Mouse (Mus musculus) CH12.LX (cell line): ENCODE measurements around the gene Rdh9. TPM values are rescaled to one million over a fixed set of nuclear protein-coding genes. Genes with fewer than 3 reads are reported as not detected.
"Not testable (repeated sequence)": the region's sequence is repeated elsewhere in the genome, so short reads cannot be mapped to it uniquely, and the experiment has no call there.

Source experiments
- DNase-seq: peaks from one replicate; pipeline ENCODE4 v3.0.0-alpha.2; 2013; ENCODE audit errors: extremely low read depth
- H3K27ac ChIP-seq: 2 replicates; pipeline ENCODE4 v1.5.1; 2012; ENCODE audit warnings: low read depth, mild to moderate bottlenecking, control low read depth, moderate library complexity; ENCODE audit not compliant: insufficient read depth
- H3K27me3 ChIP-seq: replicated peaks from 2 replicates; pipeline ENCODE3; 2012; ENCODE audit warnings: inconsistent platforms
- H3K36me3 ChIP-seq, 2 experiments: replicated peaks in 1 of 2; 2 replicates each; pipeline versions ENCODE3 to v1.6.1; 2012; ENCODE audit warnings: inconsistent platforms in 1 of 2, low read length in 1 of 2, mild to moderate bottlenecking in 1 of 2, mixed read lengths in 1 of 2, moderate library complexity in 1 of 2; ENCODE audit not compliant: control insufficient read depth in 1 of 2, insufficient read depth in 1 of 2
- H3K4me1 ChIP-seq, 2 experiments: 2 replicates each; pipeline ENCODE4 v1.6.1; 2012; ENCODE audit warnings: inconsistent platforms in 1 of 2, moderate library complexity in 1 of 2; ENCODE audit not compliant: insufficient read depth in 2 of 2, control insufficient read depth in 1 of 2
- H3K4me2 ChIP-seq: 2 replicates; pipeline ENCODE4 v1.6.1; 2012; ENCODE audit warnings: low read depth, mild to moderate bottlenecking, control low read depth; ENCODE audit not compliant: poor library complexity, insufficient read depth, severe bottlenecking
- H3K4me3 ChIP-seq, 3 experiments: fragments of 150-350 bp in 1 of 3; sonication (generic) in 1 of 3; replicated peaks in 1 of 3; 2 replicates each; pipeline versions ENCODE3 to v1.5.1; 2011 to 2012; ENCODE audit warnings: low read depth in 2 of 3, low read length in 2 of 3, mild to moderate bottlenecking in 2 of 3, moderate library complexity in 2 of 3, control low read depth in 1 of 3, improper control_type of control experiment in 1 of 3, inconsistent platforms in 1 of 3, mixed read lengths in 1 of 3; ENCODE audit not compliant: poor library complexity in 1 of 3
- H3K79me2 ChIP-seq: replicated peaks from 2 replicates; pipeline ENCODE4 v1.6.1; 2012; ENCODE audit warnings: mild to moderate bottlenecking, moderate library complexity; ENCODE audit not compliant: control insufficient read depth, poor library complexity, insufficient read depth, severe bottlenecking; ENCODE audit errors: extremely low read depth
- H3K9ac ChIP-seq: 2 replicates; pipeline ENCODE4 v1.6.1; 2012; ENCODE audit warnings: low read depth, mild to moderate bottlenecking, control low read depth, moderate library complexity; ENCODE audit not compliant: insufficient read depth
- H3K9me3 ChIP-seq: replicated peaks from 2 replicates; pipeline ENCODE3; 2012; ENCODE audit warnings: low read length, inconsistent platforms, mixed read lengths
- BHLHE40 ChIP-seq: IDR thresholded peaks from 2 replicates; pipeline ENCODE4 v1.6.1; 2011; ENCODE audit warnings: mild to moderate bottlenecking, low read depth, low read length, improper control_type of control experiment
- ETS1 ChIP-seq: conservative IDR thresholded peaks from 2 replicates; pipeline ENCODE4 v1.6.1; 2012; ENCODE audit warnings: low read depth, mild to moderate bottlenecking, inconsistent platforms, low read length, improper control_type of control experiment, moderate library complexity
- JUND ChIP-seq: conservative IDR thresholded peaks from 2 replicates; pipeline ENCODE4 v1.6.1; 2011; ENCODE audit warnings: low read depth, low read length, improper control_type of control experiment
- MEF2A ChIP-seq: IDR thresholded peaks from 2 replicates; pipeline ENCODE4 v1.6.1; 2014; ENCODE audit warnings: low read depth, mild to moderate bottlenecking, inconsistent platforms, low read length, improper control_type of control experiment, borderline replicate concordance
- MYC ChIP-seq: IDR thresholded peaks from 2 replicates; pipeline ENCODE4 v1.6.1; 2011; ENCODE audit warnings: low read depth, mild to moderate bottlenecking, improper control_type of control experiment, low read length
- PAX5 ChIP-seq: IDR thresholded peaks from 2 replicates; pipeline ENCODE4 v1.6.1; 2012; ENCODE audit warnings: low read length, inconsistent platforms, mixed read lengths
- POLR2AphosphoS2 ChIP-seq: IDR thresholded peaks from 2 replicates; pipeline ENCODE4 v1.6.1; 2011; ENCODE audit warnings: low read depth, low read length, improper control_type of control experiment
- RCOR1 ChIP-seq: conservative IDR thresholded peaks from 2 replicates; pipeline ENCODE4 v1.6.1; 2012; ENCODE audit warnings: low read depth, mild to moderate bottlenecking, inconsistent platforms, low read length, improper control_type of control experiment
- SIN3A ChIP-seq: IDR thresholded peaks from 2 replicates; pipeline ENCODE4 v1.6.1; 2012; ENCODE audit warnings: low read length, improper control_type of control experiment, inconsistent platforms
- ZKSCAN1 ChIP-seq: IDR thresholded peaks from 2 replicates; pipeline ENCODE4 v1.6.1; 2012; ENCODE audit warnings: low read depth, inconsistent platforms, low read length, improper control_type of control experiment, borderline replicate concordance
- ZMIZ1 ChIP-seq: IDR thresholded peaks from 2 replicates; pipeline ENCODE4 v1.6.1; 2012; ENCODE audit warnings: low read depth, mild to moderate bottlenecking, inconsistent platforms, low read length, improper control_type of control experiment
- dilution Hi-C: fragments of 300-500 bp; cut with MboI; formaldehyde crosslinking; loops from 2 replicates; pipeline ENCODE4 v1.14.3; 2020; ENCODE audit warnings: low sequenced_read_pairs; ENCODE audit not compliant: extremely low pct_unique_long_range_greater_than_20kb, extremely low pct_ligation_motif_present
- in situ Hi-C: fragments of 300-500 bp; cut with MboI; formaldehyde crosslinking; loops from 3 replicates; pipeline ENCODE4 v1.14.3; 2019; ENCODE audit warnings: low sequenced_read_pairs, low pct_ligation_motif_present, low pct_unique_long_range_greater_than_20kb, mixed read lengths
- polyA plus RNA-seq: library from polyadenylated mRNA; unstranded; fragments of >175 nt; gene quantifications from 2 replicates; pipeline ENCODE4 v1.2.1, GENCODE M21; 2012; ENCODE audit warnings: low read depth; ENCODE audit not compliant: insufficient read length
- total RNA-seq, 2 experiments: library from RNA; depleted of rRNA; stranded (reverse); fragments of 300-350 nt in 1 of 2; fragments of >200 nt in 1 of 2; gene quantifications; 2 replicates each; pipeline ENCODE4 v1.2.3; 2012 to 2014

The Rdh9 gene
- total and polyA plus RNA-seq, 3 experiments = 0.09 TPM; not detected in 2

DNA sequence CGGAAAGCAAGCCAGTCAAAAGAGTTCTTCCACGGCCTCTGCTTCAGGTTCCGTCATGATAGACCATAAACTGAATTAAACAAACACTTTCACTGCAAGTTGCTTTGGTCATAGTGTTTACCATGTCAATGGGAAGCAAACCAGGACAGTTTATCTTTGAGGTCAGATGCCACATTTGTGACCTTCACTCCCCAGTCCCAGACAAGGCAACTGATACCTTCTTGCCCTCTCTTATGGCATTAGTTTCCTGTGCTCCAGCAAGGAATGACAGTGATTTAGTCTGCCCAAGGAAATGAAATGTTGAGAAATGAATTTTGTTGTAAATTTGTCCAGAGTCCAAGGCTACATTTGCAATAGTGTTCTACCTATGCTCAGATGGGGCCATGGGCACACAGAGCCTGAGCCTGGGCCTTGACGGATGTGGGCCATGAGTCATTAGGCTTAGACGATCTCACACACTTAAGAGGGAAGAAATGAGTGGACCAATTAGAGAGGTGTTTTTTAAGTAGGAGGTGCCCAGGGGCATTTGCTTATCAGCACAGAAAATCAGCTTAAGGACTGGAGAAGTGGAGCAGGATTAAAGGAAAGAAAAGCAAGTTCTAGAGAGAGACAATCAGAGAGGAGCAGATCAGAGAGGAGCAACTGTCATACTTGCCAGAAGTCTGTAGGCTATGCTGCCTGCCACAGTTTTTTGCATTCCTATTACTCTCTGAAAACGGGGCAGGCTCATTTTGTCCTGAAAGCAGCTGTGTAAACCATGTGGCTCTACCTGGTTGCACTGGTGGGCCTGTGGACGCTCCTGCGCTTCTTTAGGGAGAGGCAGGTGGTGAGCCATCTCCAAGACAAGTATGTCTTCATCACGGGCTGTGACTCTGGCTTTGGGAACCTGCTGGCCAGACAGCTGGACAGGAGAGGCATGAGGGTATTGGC, 16.7 kb upstream of the Rdh9 start, which contains the start of the genes Rdh1 and Rdh16f1:
TSS of gene Rdh1 (plus strand) at position 541 of the 930 bp plus-strand sequence.
TSS of gene Rdh16f1 (plus strand) at position 607 of the 930 bp plus-strand sequence.
- H3K4me1 ChIP-seq = no peaks in the 10 kb centered on the region
- H3K9ac ChIP-seq = no peak within 1 kb of the TSS
- H3K27me3 ChIP-seq = peaks cover 41% of the 10 kb centered on the region
- H3K27ac ChIP-seq = no peak within 1 kb of the TSS
- DNase-seq = no peak
- H3K9me3 ChIP-seq = peaks cover 7% of the 10 kb centered on the region
- no peak within 1 kb of the TSS for H3K4me3 ChIP-seq
- dilution Hi-C loops = no loop called here
- in situ Hi-C loops = loop anchor here (5.0 kb wide), 1 partner anchor 48 kb away; no protein-coding TSS in a partner anchor
- no peak for TF ChIP-seq PAX5
- no peak for TF ChIP-seq SIN3A
- no peak for TF ChIP-seq ETS1
- no peak for TF ChIP-seq ZMIZ1
- TF ChIP-seq RCOR1 = no peak
- TF ChIP-seq POLR2AphosphoS2 = no peak
- TF ChIP-seq JUND = no peak
- no peak for TF ChIP-seq MYC
- TF ChIP-seq ZKSCAN1 = no peak
- H3K4me2 ChIP-seq = no peak within 1 kb of the TSS
- no peaks in the 10 kb centered on the region for H3K36me3 ChIP-seq
- no peaks in the 10 kb centered on the region for H3K79me2 ChIP-seq

DNA sequence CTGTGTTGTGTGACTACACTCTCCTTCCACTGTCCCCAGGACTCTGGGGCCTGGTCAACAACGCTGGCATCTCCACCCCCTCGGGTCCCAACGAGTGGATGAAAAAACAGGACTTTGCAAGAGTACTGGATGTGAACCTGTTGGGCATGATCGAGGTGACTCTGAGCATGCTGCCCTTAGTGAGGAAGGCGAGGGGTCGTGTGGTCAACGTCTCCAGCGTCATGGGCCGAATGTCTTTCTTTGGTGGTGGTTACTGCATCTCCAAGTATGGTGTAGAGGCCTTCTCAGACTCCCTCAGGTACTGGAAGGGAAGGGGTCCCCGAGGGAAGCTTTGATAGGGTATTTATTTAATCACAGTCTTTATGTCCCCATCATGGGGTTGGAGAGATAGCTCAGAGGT, 13.3 kb upstream of the Rdh9 start:
- H3K4me1 ChIP-seq, H3K9ac ChIP-seq, H3K79me2 ChIP-seq, H3K27ac ChIP-seq, H3K4me2 ChIP-seq, DNase-seq, H3K36me3 ChIP-seq, H3K9me3 ChIP-seq, dilution Hi-C loops, H3K4me3 ChIP-seq: not testable (repeated sequence)
- in situ Hi-C loops = loop anchor here (5.0 kb wide), 1 partner anchor 44 kb away; no protein-coding TSS in a partner anchor
- H3K27me3 ChIP-seq = peaks cover 51% of the 10 kb centered on the region

DNA sequence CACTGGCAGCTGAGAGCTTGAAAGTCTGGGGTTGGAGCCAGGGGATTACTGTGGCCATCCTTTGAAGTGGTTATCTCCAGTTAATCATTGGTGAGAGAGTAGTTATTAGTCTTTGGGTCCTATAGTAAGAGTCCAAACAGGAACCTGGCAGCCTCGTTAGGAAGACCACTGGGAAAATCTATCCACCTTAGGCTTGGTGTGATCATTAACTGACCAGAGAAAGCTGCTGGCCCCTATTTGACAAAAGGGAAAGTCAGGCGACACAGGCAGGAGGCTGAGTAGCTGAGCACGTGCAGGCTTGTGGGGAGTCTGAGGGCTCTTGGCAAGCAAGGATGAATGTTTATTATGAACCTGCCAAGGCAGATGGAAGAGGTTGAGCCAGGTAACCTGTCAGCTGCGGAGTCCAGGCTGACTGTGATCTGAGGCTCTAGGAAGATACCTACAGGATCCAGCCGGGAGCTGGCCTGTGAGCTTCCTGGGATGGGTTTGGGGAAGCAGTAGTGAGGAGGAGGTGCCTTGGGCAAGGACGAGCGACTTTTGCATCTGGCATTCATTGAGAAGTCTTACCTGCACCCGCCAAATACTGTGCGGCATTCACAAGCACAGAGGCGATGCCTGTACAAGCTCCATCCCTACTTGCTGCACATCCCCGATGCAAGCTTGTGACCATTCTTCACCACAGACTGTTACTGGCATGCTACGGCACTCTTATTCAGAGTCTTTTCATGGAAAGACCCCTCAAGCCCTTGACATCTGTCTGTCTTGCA, 12.1 kb upstream of the Rdh9 start:
- H3K9ac ChIP-seq = no peak overlapping the region
- dilution Hi-C loops = no loop called here
- H3K79me2 ChIP-seq = no peaks in the 10 kb centered on the region
- H3K4me2 ChIP-seq = no peak overlapping the region
- no peak for DNase-seq
- H3K36me3 ChIP-seq = no peaks in the 10 kb centered on the region
- H3K27me3 ChIP-seq = peaks cover 40% of the 10 kb centered on the region
- TF ChIP-seq BHLHE40 (0 out of 2 replicates have a peak, but pooled peaks have one; percentile 18), MEF2A (no peak)
- TF ChIP-seq, all 38 proteins: peak for 1
- in situ Hi-C loops = loop anchor here (5.0 kb wide), 1 partner anchor 43 kb away; no protein-coding TSS in a partner anchor
- Histone ChIP-seq H3K27ac (no peak overlapping the region), H3K4me3 (no peak overlapping the region), H3K9me3 (no peaks in the 10 kb centered on the region), H3K4me1 (no peaks in the 10 kb centered on the region)
